In the genomic region with DNA sequence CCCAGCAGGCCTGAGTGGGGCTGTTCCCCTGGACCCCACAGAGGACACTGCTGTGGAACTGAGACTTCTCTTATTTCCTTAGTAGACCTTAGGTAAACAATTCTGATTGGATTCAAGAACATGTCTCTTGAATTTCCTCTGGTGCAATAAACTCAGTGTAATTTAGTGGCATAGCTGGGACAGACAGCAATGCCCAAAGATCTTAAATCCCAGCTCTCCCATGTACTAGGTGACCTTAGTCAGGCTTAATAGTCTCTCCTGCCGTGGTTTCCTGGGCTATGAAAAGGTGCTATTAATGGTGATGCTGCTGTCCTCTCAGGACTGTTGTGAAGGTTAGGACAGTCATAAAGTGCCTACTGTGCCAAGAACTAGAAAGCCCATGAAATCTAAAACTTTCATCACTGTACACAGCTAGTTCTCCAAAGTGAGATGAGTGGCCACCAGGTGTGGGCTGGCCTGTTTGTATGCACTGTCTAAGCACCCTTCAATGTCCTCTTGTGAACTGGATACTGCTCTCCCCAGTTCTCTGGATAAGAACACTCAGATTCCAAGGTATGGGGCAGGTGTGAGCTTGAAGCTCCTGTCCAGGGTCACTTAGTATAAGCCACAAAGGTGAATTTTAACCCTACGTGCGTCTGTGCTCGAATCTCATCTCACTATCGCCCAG, we compare ENCODE assay signal across 16 mouse cellular contexts. TPM values are rescaled to one million over a fixed set of nuclear protein-coding genes. Genes with fewer than 3 reads are reported as not detected.
DNase-seq lines count a peak whose midpoint lies in the region; ATAC-seq and TF ChIP-seq lines count a peak whose summit lies in the region.
"Had no signal": no experiment of that assay in that cellular context is flagged by ENCODE, and none has a peak within 500 bp of the region (broad histone marks: within the 10 kb centered on the region; RNA-seq: fewer than 3 reads in every experiment).

No protein-coding gene starts in this region.

- no peaks in the 10 kb centered on the region for H3K27me3 ChIP-seq in kidney, adult 2 months (replicated peaks; ENCODE audit: control insufficient read depth, insufficient read depth, low read length)
- no peaks in the 10 kb centered on the region for H3K27me3 ChIP-seq in lung, embryonic 14.5 days (ENCODE audit: insufficient read depth, low read length)
- H3K27me3 ChIP-seq: hindbrain, embryonic 12.5 days; neural tube, embryonic 13.5 days; Patski had no signal

- H3K4me1 ChIP-seq in kidney, adult 2 months (ENCODE audit: control insufficient read depth, insufficient read depth, low read length): peaks cover 5% of the 10 kb centered on the region; the same call in 1 of the 2 replicates
- H3K4me1 ChIP-seq in lung, embryonic 14.5 days (ENCODE audit: insufficient read depth): no peaks in the 10 kb centered on the region
- H3K4me1 ChIP-seq in lung, adult 2 months (ENCODE audit: control insufficient read depth, insufficient read depth, low read length): no peaks in the 10 kb centered on the region; the same call in 1 of the 2 replicates
- H3K4me1 ChIP-seq: hindbrain, embryonic 12.5 days; neural tube, embryonic 13.5 days had no signal

- peak; percentile 44 for ATAC-seq in lung, embryonic 14.5 days (ENCODE audit: insufficient read depth)
- no peak for ATAC-seq in cerebellum, adult (ENCODE audit: insufficient number of reproducible peaks, low FRiP score, low TSS enrichment)
- ATAC-seq: forebrain, postnatal 0 days had no signal

- no peaks in the 10 kb centered on the region for H3K36me3 ChIP-seq in kidney, adult 2 months (ENCODE audit: control insufficient read depth, insufficient read depth, low read length)
- no peaks in the 10 kb centered on the region for H3K36me3 ChIP-seq in lung, embryonic 14.5 days (ENCODE audit: insufficient read depth)
- H3K36me3 ChIP-seq: hindbrain, embryonic 12.5 days; liver, embryonic 13.5 days; neural tube, embryonic 13.5 days had no signal

- H3K4me3 ChIP-seq in kidney, adult 2 months (ENCODE audit: insufficient read depth, low read depth, low read length): no peak overlapping the region
- no peak overlapping the region for H3K4me3 ChIP-seq in lung, embryonic 14.5 days (ENCODE audit: low read depth, low read length)
- no peak overlapping the region for H3K4me3 ChIP-seq in lung, adult 2 months (replicated peaks; ENCODE audit: extremely low read depth, low read depth, low read length)
- H3K4me3 ChIP-seq: hindbrain, embryonic 12.5 days; liver, embryonic 13.5 days; neural tube, embryonic 13.5 days had no signal

- H3K4me2 ChIP-seq in lung, embryonic 14.5 days: no peak overlapping the region
- H3K4me2 ChIP-seq: hindbrain, embryonic 12.5 days; liver, embryonic 13.5 days; neural tube, embryonic 13.5 days had no signal

- no peaks in the 10 kb centered on the region for H3K9me3 ChIP-seq in lung, embryonic 14.5 days (ENCODE audit: low read depth, low read length)
- H3K9me3 ChIP-seq: hindbrain, embryonic 12.5 days; liver, embryonic 13.5 days; neural tube, embryonic 13.5 days had no signal

- TF ChIP-seq CTCF in kidney, adult 2 months (conservative IDR thresholded peaks at IDR 0.05; ENCODE audit: insufficient read depth, insufficient read length, low read depth, low read length): no peak
- TF ChIP-seq CTCF in lung, embryonic 14.5 days (IDR thresholded peaks at IDR 0.05; ENCODE audit: low read depth): no peak
- TF ChIP-seq CTCF in lung, adult 2 months (IDR thresholded peaks at IDR 0.05; ENCODE audit: insufficient read depth, low read length): no peak

- no peak for TF ChIP-seq POLR2A in kidney, adult 2 months (IDR thresholded peaks at IDR 0.05; ENCODE audit: low read depth, low read length)
- no peak for TF ChIP-seq POLR2A in lung, adult 2 months (IDR thresholded peaks at IDR 0.05; ENCODE audit: borderline replicate concordance, extremely low read depth, low read depth, low read length)

- H3K27ac ChIP-seq in kidney, adult 2 months (ENCODE audit: insufficient read depth, low read depth, low read length): peak overlapping the region; percentile 43
- peak overlapping the region; percentile 74 for H3K27ac ChIP-seq in lung, embryonic 14.5 days (ENCODE audit: low read depth)
- H3K27ac ChIP-seq: hindbrain, embryonic 12.5 days; liver, embryonic 13.5 days; neural tube, embryonic 13.5 days had no signal

- WGBS in kidney, adult 2 months: 80% methylated on average over 5 of the region's 5 CpGs
- WGBS in lung, embryonic 14.5 days: 57% methylated on average over 5 of the region's 5 CpGs
- 72% methylated on average over 5 of the region's 5 CpGs for WGBS in lung, adult 2 months

- H3K9ac ChIP-seq in lung, embryonic 14.5 days: no peak overlapping the region
- H3K9ac ChIP-seq: forebrain, postnatal 0 days; hindbrain, embryonic 12.5 days; liver, embryonic 13.5 days; neural tube, embryonic 13.5 days had no signal

- no peak for DNase-seq in kidney, adult 2 months
- DNase-seq in kidney, adult 8-10 months: no peak
- no peak for DNase-seq in lung, embryonic 14.5 days
- DNase-seq in lung, adult 2 months: no peak
- peak; percentile 64 for DNase-seq in lung, postnatal 25 days (ENCODE audit: low spot score)
- no peak for DNase-seq in gastrocnemius, adult 8-10 months (ENCODE audit: low spot score in 2 of 2)
- DNase-seq in urinary bladder, postnatal 4 days (ENCODE audit: low spot score in 2 of 2): no peak
- DNase-seq: cerebellum, adult 11-12 months; forebrain, postnatal 0 days; gastrocnemius, postnatal 10 days; liver, embryonic 13.5 days; thymus, postnatal 36 days had no signal

RNA-seq across cellular contexts. Expression of a gene that starts 40.9 kb away (rescaled TPM):
- polyA plus RNA-seq in kidney, adult 2 months (2012; rRNA removed): 13.3 and 18.5 TPM in 2 replicates
- 101 TPM in 2 replicates for polyA plus RNA-seq in lung, embryonic 14.5 days (2014; fragmentation: Nextera tagmentation; extraction: Ambion mirVana)
- 200 and 209 TPM in 2 replicates for polyA plus RNA-seq in lung, adult 2 months (2012; rRNA removed)
- total RNA-seq in gastrocnemius, adult 8-10 months (2022): 1 to 10 TPM in 3 of 4 experiments, under 1 TPM in 1; 0.82 to 3.1 (median 2.1) TPM
